Mouse (Mus musculus): ENCODE measurements around the gene Acvr1b. TPM values are rescaled to one million over a fixed set of nuclear protein-coding genes. Genes with fewer than 3 reads are reported as not detected.

Acvr1b gene
- polyA plus RNA-seq, 1 experiment from 2014 or later, result 5.8 TPM

DNA sequence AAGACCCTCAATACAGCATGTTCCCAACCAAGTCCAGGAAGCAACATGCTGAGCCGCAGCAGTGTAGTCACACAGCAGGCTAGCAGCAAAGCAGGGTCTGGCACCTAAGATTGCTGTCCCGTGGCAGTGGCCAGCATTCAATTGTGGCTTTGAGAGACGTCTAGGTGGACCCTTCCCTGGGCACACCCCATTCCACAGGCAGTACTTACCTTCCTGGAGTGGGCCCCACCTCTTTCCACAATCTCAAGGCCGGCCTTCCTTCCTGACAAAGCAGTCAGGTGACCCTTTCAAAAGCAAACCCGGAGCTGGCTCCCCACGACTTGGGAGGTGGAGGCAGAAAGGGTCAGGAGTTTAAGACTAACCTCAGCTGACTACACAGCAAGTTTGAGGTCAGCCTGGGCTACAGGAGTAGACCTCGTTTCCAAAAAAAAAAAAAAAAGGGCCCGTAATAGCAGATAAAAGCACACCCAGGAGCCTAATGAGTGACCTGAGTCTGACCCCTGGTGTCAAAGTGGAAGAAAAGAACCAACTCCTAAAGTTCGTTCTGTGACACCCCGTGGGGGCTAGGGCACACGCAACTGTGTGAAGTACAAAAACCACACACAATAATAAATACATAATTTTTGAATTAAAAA lies 59.9 kb downstream of the Acvr1b start:
- 38% methylated on average over 11 of the region's 11 CpGs for WGBS
- Histone ChIP-seq H3K9me3 (replicated peaks; ENCODE audit: low read length) (no peaks in the 10 kb centered on the region), H3K9ac (ENCODE audit: low read depth, low read length) (no peak overlapping the region), H3K27ac (no peak overlapping the region), H3K4me3 (replicated peaks; ENCODE audit: low read depth, low read length) (no peak overlapping the region), H3K4me2 (ENCODE audit: low read length) (no peak overlapping the region), H3K27me3 (ENCODE audit: insufficient read depth, low read length) (no peaks in the 10 kb centered on the region), H3K36me3 (ENCODE audit: insufficient read depth, low read length) (peaks cover 14% of the 10 kb centered on the region; the same call in 1 of the 2 replicates), H3K4me1 (replicated peaks; ENCODE audit: insufficient read depth, low read length) (peaks cover 4% of the 10 kb centered on the region; the same call in 1 of the 2 replicates)
- no peak for DNase-seq (ENCODE audit: low spot score)
- ATAC-seq (replicated peaks; ENCODE audit: low FRiP score, low read depth), result no peak
- no peak for TF ChIP-seq CTCF (IDR thresholded peaks at IDR 0.05; ENCODE audit: low read depth)

DNA sequence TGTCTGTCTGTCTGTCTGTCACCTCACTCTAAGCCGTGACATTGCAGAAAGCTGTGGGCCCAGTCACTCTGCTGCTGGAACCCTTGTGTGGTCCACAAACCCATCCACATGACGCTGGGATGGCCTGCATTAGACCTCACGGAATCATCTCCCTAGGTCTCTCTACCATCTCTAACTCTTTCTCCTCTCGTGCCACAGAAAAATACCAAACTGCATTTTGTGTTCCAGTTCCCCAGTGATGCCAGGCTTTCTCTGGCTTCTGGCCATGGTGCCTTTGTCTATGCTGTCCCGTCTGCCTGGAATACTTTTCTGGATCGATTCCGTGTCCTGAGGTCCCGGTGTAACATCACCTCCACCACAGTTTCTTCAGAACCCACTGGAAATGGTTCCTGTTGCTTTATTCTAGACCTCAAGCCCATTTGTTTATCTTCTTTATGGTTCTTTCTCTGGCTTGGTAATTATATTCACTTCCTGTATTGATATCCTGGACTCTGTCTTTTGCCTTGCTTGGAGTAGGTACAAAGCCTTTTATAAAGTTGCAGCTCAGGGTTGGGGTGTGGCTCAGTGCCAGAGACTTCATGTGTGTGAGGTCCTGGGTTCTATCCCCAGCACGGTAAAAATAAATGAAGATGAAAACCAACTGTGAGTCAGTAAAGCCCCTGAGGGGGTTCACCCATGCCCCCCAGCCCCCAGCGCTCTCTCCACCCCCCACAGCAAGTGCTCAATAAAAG lies 60.9 kb downstream of the Acvr1b start:
- ATAC-seq (replicated peaks; ENCODE audit: low FRiP score, low read depth) (no peak), DNase-seq (ENCODE audit: low spot score) (no peak)
- no peak overlapping the region for H3K9ac ChIP-seq (ENCODE audit: low read depth, low read length)
- no peaks in the 10 kb centered on the region for H3K27me3 ChIP-seq (ENCODE audit: insufficient read depth, low read length)
- no peaks in the 10 kb centered on the region for H3K9me3 ChIP-seq (replicated peaks; ENCODE audit: low read length)
- WGBS, result 70% methylated on average over 10 of the region's 10 CpGs
- H3K27ac ChIP-seq, result 0 out of 2 replicates have a peak overlapping the region, but pooled peaks have one; percentile 31
- H3K4me2 ChIP-seq (ENCODE audit: low read length), result no peak overlapping the region
- no peak overlapping the region for H3K4me3 ChIP-seq (replicated peaks; ENCODE audit: low read depth, low read length)
- H3K36me3 ChIP-seq (ENCODE audit: insufficient read depth, low read length), result peaks cover 14% of the 10 kb centered on the region; the same call in 1 of the 2 replicates
- no peak for TF ChIP-seq CTCF (IDR thresholded peaks at IDR 0.05; ENCODE audit: low read depth)
- peaks cover 8% of the 10 kb centered on the region; the same call in 1 of the 2 replicates for H3K4me1 ChIP-seq (replicated peaks; ENCODE audit: insufficient read depth, low read length)

DNA sequence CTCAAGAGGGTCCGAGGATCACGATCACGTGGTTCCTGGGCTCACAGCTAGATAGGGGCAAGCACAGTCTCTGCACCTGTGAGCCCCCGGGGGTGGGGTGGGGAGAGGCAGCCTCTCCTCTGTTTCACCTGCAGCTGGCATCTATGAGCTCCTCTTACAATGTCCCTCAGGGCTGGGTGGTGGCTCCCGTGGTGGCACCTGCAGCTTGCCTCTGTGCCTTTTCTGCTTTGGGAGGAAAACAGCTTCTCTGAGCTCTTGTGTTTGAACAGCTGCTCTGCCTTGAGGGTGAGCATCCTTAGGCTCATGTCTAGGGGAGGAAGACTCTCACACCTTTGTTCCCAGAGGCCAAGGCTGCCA lies 61.5 kb downstream of the Acvr1b start:
- peaks cover 8% of the 10 kb centered on the region; the same call in 1 of the 2 replicates for H3K4me1 ChIP-seq (replicated peaks; ENCODE audit: insufficient read depth, low read length)

DNA sequence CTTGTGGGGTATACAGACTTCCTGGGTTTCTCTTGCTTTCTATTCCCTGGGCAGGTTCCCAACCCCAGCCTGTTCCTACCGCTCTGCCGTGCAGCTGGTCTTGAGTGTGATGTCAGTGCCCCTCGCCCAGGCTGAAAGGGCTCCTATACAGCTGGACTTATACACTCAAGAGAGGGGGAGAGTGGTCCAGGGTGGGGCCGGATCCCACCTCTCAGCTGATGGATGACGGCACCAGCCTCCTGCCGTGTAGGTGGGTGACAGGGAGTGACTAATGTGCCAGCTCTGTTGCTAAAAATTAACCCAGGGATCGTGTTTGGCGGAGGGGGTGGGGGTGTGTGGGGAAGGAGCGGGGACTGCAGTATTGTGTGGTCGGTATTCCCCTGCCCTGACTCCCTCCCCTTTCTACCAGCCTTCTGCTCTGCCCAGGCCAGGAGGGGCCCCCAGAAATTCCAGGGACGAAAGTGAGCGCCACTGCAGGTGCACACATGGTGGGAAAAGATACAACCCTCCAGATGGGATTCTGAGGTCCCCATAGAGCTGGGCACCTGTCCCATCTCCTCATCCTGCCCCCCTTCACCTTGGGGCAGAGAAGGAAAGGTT lies 62.0 kb downstream of the Acvr1b start:
- no peaks in the 10 kb centered on the region for H3K9me3 ChIP-seq (replicated peaks; ENCODE audit: low read length)
- H3K9ac ChIP-seq (ENCODE audit: low read depth, low read length), result no peak overlapping the region
- 22% methylated on average over 12 of the region's 12 CpGs for WGBS
- peak overlapping the region; percentile 31; the same call in 1 of the 2 replicates for H3K27ac ChIP-seq
- H3K4me1 ChIP-seq (replicated peaks; ENCODE audit: insufficient read depth, low read length), result peaks cover 8% of the 10 kb centered on the region; the same call in 1 of the 2 replicates
- ATAC-seq (replicated peaks; ENCODE audit: low FRiP score, low read depth) (peak; percentile 48; the same call in 1 of the 2 replicates), DNase-seq (ENCODE audit: low spot score) (no peak)
- H3K36me3 ChIP-seq (ENCODE audit: insufficient read depth, low read length), result peaks cover 7% of the 10 kb centered on the region; the same call in 1 of the 2 replicates
- no peaks in the 10 kb centered on the region for H3K27me3 ChIP-seq (ENCODE audit: insufficient read depth, low read length)
- no peak for TF ChIP-seq CTCF (IDR thresholded peaks at IDR 0.05; ENCODE audit: low read depth)
- H3K4me3 ChIP-seq (replicated peaks; ENCODE audit: low read depth, low read length), result no peak overlapping the region
- peak overlapping the region; percentile 33 for H3K4me2 ChIP-seq (ENCODE audit: low read length)

More for the DNA sequence above, 61.5 kb downstream of the Acvr1b start:
- Histone ChIP-seq H3K27me3 (ENCODE audit: insufficient read depth, low read length) (no peaks in the 10 kb centered on the region), H3K36me3 (ENCODE audit: insufficient read depth, low read length) (peaks cover 12% of the 10 kb centered on the region; the same call in 1 of the 2 replicates), H3K4me2 (ENCODE audit: low read length) (no peak overlapping the region; the same call in 1 of the 2 replicates), H3K4me3 (replicated peaks; ENCODE audit: low read depth, low read length) (no peak overlapping the region), H3K9me3 (replicated peaks; ENCODE audit: low read length) (no peaks in the 10 kb centered on the region), H3K9ac (ENCODE audit: low read depth, low read length) (no peak overlapping the region), H3K27ac (peak overlapping the region; percentile 31; the same call in 1 of the 2 replicates)
- 32% methylated on average over 5 of the region's 5 CpGs for WGBS
- no peak for TF ChIP-seq CTCF (IDR thresholded peaks at IDR 0.05; ENCODE audit: low read depth)
- ATAC-seq (replicated peaks; ENCODE audit: low FRiP score, low read depth) (no peak), DNase-seq (ENCODE audit: low spot score) (no peak)

DNA sequence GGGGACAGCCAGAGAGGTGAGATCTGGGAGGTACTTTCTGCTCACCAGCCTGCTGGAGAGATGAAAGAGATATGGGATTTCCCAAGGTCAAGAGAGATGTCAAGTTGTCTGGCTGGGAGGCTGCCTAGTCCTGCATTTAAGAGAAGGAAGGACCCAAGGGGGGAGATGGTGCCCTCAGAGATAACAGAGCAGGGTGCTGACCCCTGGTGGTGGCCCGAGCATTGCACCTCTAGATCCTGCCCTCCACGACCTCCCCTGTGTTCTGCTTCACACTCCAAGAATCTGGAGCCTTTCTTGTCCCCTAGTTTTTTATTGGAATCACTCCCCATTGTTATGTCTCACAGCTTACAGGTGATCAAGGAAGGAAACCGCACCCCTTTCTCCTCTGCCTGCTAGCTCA lies 63.0 kb downstream of the Acvr1b start:
- H3K9ac ChIP-seq (ENCODE audit: low read depth, low read length), result no peak overlapping the region
- no peaks in the 10 kb centered on the region for H3K9me3 ChIP-seq (replicated peaks; ENCODE audit: low read length)
- TF ChIP-seq CTCF (IDR thresholded peaks at IDR 0.05; ENCODE audit: low read depth), result peak; percentile 88
- peaks cover 8% of the 10 kb centered on the region; the same call in 1 of the 2 replicates for H3K4me1 ChIP-seq (replicated peaks; ENCODE audit: insufficient read depth, low read length)
- H3K4me3 ChIP-seq (replicated peaks; ENCODE audit: low read depth, low read length), result no peak overlapping the region
- no peak overlapping the region for H3K4me2 ChIP-seq (ENCODE audit: low read length)
- peak; percentile 85 for DNase-seq (ENCODE audit: low spot score)
- ATAC-seq (replicated peaks; ENCODE audit: low FRiP score, low read depth), result no peak
- H3K27me3 ChIP-seq (ENCODE audit: insufficient read depth, low read length), result no peaks in the 10 kb centered on the region
- no peaks in the 10 kb centered on the region for H3K36me3 ChIP-seq (ENCODE audit: insufficient read depth, low read length)
- WGBS, result 12% methylated on average over 3 of the region's 3 CpGs
- no peak overlapping the region for H3K27ac ChIP-seq

DNA sequence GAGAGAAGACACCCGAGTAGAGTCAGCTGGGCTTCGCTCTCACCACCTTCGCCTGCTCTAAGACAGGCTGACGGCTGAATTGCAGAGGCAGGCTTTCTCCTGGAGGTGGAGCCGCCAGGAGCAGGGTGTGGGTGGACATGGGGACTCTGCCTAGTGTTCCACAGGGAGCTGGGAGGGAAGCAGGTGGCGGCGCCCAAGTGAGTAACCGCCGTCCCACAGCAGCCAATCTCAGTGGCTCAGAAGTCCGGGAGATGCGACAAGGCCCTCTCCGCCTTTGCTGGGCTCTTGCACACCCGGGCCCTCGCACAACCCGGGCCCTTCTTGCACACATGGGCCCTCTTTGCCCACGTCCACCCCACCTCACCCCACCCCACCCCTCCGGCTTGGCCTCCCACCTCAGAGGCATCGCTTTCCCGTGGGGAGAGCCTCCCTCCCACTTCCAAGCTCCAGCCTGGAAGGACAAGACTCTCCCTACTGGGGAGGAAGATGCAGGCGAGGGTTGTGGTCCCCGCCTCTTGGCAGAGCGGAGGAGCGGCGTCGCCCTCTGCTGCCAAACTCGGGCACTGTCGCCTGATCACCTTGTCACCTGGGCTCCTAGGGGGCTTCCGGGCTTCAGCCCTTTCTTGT lies 65.1 kb downstream of the Acvr1b start:
- Histone ChIP-seq H3K36me3 (ENCODE audit: insufficient read depth, low read length) (no peaks in the 10 kb centered on the region), H3K4me1 (replicated peaks; ENCODE audit: insufficient read depth, low read length) (peaks cover 8% of the 10 kb centered on the region; the same call in 1 of the 2 replicates), H3K27me3 (ENCODE audit: insufficient read depth, low read length) (no peaks in the 10 kb centered on the region), H3K4me2 (ENCODE audit: low read length) (peak overlapping the region; percentile 55), H3K27ac (no peak overlapping the region), H3K4me3 (replicated peaks; ENCODE audit: low read depth, low read length) (no peak overlapping the region), H3K9me3 (replicated peaks; ENCODE audit: low read length) (no peaks in the 10 kb centered on the region), H3K9ac (ENCODE audit: low read depth, low read length) (no peak overlapping the region)
- 3% methylated on average over 26 of the region's 28 CpGs for WGBS
- DNase-seq (ENCODE audit: low spot score) (peak; percentile 80), ATAC-seq (replicated peaks; ENCODE audit: low FRiP score, low read depth) (0 out of 2 replicates have a peak, but pooled peaks have one; percentile 17)
- peak; percentile 74 for TF ChIP-seq CTCF (IDR thresholded peaks at IDR 0.05; ENCODE audit: low read depth)
